8 mouse cellular contexts compared by ENCODE assay signal in genomic region chr16:31428335-31428674, GRCm38 (mm10). TPM values are rescaled to one million over a fixed set of nuclear protein-coding genes. Genes with fewer than 3 reads are reported as not detected.
DNase-seq lines count a peak whose midpoint lies in the region; ATAC-seq and TF ChIP-seq lines count a peak whose summit lies in the region.

No protein-coding gene starts in this region.

- no peaks in the 10 kb centered on the region for H3K9me3 ChIP-seq in liver, embryonic 12.5 days (replicated peaks)

- H3K79me2 ChIP-seq in heart, adult 2 months (replicated peaks; ENCODE audit: control insufficient read depth, insufficient read depth, low read length) = no peaks in the 10 kb centered on the region

- 6% methylated on average over 11 of the region's 11 CpGs for WGBS in heart, adult 2 months
- WGBS in thymus, adult 2 months = 2% methylated on average over 11 of the region's 11 CpGs
- WGBS in liver, embryonic 12.5 days (ENCODE audit: insufficient replicate concordance) = 6% methylated on average over 11 of the region's 11 CpGs

- no peak for DNase-seq in heart, adult 2 months
- DNase-seq in heart, postnatal 25 days (ENCODE audit: low spot score) = no peak
- DNase-seq in thymus, adult 2 months = no peak
- no peak for DNase-seq in thymus, postnatal 10 days (ENCODE audit: low spot score in 2 of 2)
- no peak for DNase-seq in ovary, adult 18-20 months (ENCODE audit: low spot score)
- no peak for DNase-seq in urinary bladder, adult 18-20 months (ENCODE audit: low spot score in 2 of 2)
- DNase-seq in left cerebral cortex, adult 9 months (ENCODE audit: low spot score in 2 of 2) = no peak

- no peak overlapping the region for H3K27ac ChIP-seq in heart, adult 2 months
- peak overlapping the region; percentile 75 for H3K27ac ChIP-seq in thymus, adult 2 months (ENCODE audit: control insufficient read depth, insufficient read depth, low read length)
- no peak overlapping the region for H3K27ac ChIP-seq in liver, embryonic 12.5 days

- no peak for ATAC-seq in liver, embryonic 12.5 days

- H3K4me2 ChIP-seq in liver, embryonic 12.5 days = peak overlapping the region; percentile 99

- no peaks in the 10 kb centered on the region for H3K36me3 ChIP-seq in heart, adult 2 months (ENCODE audit: control insufficient read depth, insufficient read depth, low read length)
- no peaks in the 10 kb centered on the region for H3K36me3 ChIP-seq in thymus, adult 2 months (ENCODE audit: control insufficient read depth, insufficient read depth, low read length)
- H3K36me3 ChIP-seq in liver, embryonic 12.5 days = no peaks in the 10 kb centered on the region

- TF ChIP-seq CTCF in heart, adult 2 months (IDR thresholded peaks at IDR 0.05) = no peak
- TF ChIP-seq CTCF in thymus, adult 2 months (IDR thresholded peaks at IDR 0.05; ENCODE audit: borderline replicate concordance, control insufficient read depth, extremely low read depth, insufficient read depth, low read length, poor library complexity) = no peak

- H3K9ac ChIP-seq in heart, adult 2 months (ENCODE audit: low read depth, low read length) = peak overlapping the region; percentile 64; the same call in 1 of the 2 replicates
- peak overlapping the region; percentile 59 for H3K9ac ChIP-seq in liver, embryonic 12.5 days

- intact Hi-C loops in heart, adult 2 months (cut with DNase I) = no loop called here
- intact Hi-C loops in heart, postnatal 25 days (cut with DNase I) = no loop called here

- no peak for TF ChIP-seq EP300 in heart, adult 2 months (IDR thresholded peaks at IDR 0.05; ENCODE audit: insufficient read depth, low read depth, low read length)

- TF ChIP-seq POLR2A in heart, adult 2 months (IDR thresholded peaks at IDR 0.05; ENCODE audit: insufficient read depth, low read depth, low read length) = no peak
- TF ChIP-seq POLR2A in thymus, adult 2 months (IDR thresholded peaks at IDR 0.05; ENCODE audit: control insufficient read depth, extremely low read depth, insufficient read depth, low read length, poor library complexity) = no peak

- peaks cover 7% of the 10 kb centered on the region for H3K27me3 ChIP-seq in heart, adult 2 months (ENCODE audit: control insufficient read depth, insufficient read depth, low read length)
- H3K27me3 ChIP-seq in thymus, adult 2 months (ENCODE audit: control insufficient read depth, insufficient read depth, low read length) = no peaks in the 10 kb centered on the region
- peaks cover 48% of the 10 kb centered on the region for H3K27me3 ChIP-seq in liver, embryonic 12.5 days (replicated peaks)

- 0 out of 2 replicates have a peak, but pooled peaks cover 1% of the 10 kb centered on the region for H3K4me1 ChIP-seq in heart, adult 2 months (ENCODE audit: control insufficient read depth, insufficient read depth, low read length)
- peaks cover 19% of the 10 kb centered on the region for H3K4me1 ChIP-seq in thymus, adult 2 months (replicated peaks; ENCODE audit: control insufficient read depth, insufficient read depth, low read length)
- peaks cover 65% of the 10 kb centered on the region for H3K4me1 ChIP-seq in liver, embryonic 12.5 days

- H3K4me3 ChIP-seq in heart, adult 2 months = peak overlapping the region; percentile 56
- H3K4me3 ChIP-seq in thymus, adult 2 months (ENCODE audit: control insufficient read depth, insufficient read depth, low read length) = peak overlapping the region; percentile 67
- H3K4me3 ChIP-seq in liver, embryonic 12.5 days = peak overlapping the region; percentile 65

RNA-seq across cellular contexts. Expression of gene Bdh1, which starts 6.2 kb away (rescaled TPM):
- 100 to 1,000 TPM; 134 to 159 TPM for total RNA-seq in heart, adult 2 months (2021)
- 23.3 and 61.3 TPM in 2 replicates for polyA plus RNA-seq in heart, adult 2 months (2012; rRNA removed)
- total RNA-seq in heart, postnatal 25 days (2021) = 1 to 10 TPM; 7.0 to 7.6 TPM
- 59.4 and 78.8 TPM in 2 replicates for polyA plus RNA-seq in thymus, adult 2 months (2012; rRNA removed)
- 45.8 and 46.6 TPM in 2 replicates for polyA plus RNA-seq in liver, embryonic 12.5 days (2016; fragmentation: Nextera tagmentation; extraction: Ambion mirVana)
